Mouse (Mus musculus) Patski (cell line): ENCODE results near the gene Klhl22. TPM values are rescaled to one million over a fixed set of nuclear protein-coding genes. Genes with fewer than 3 reads are reported as not detected.
"Not testable (repeated sequence)": the region's sequence is repeated elsewhere in the genome, so short reads cannot be mapped to it uniquely, and the experiment has no call there.

Experiments
- ATAC-seq: fragments of 100-300 bp; one replicate; pipeline ENCODE4 v1.8.0; 2021
- CTCF ChIA-PET: fragments of 350-600 bp; sonication (Branson Sonifier 250); formaldehyde crosslinking; loops from one replicate; lab custom pipeline; 2022; ENCODE audit warnings: inconsistent platforms; lab: Charles Lee
- POLR2A ChIA-PET: fragments of 350-600 bp; sonication (Branson Sonifier 250); formaldehyde crosslinking; loops from one replicate; lab custom pipeline; 2022; ENCODE audit warnings: antibody characterized with exemption, inconsistent platforms; lab: Charles Lee
- DNase-seq: peaks from one replicate; pipeline ENCODE4 v3.0.0-alpha.2; 2011; ENCODE audit warnings: low read depth, low spot score
- H3K27me3 ChIP-seq: fragments of 371-371 bp; one replicate; pipeline ENCODE4 v1.5.1; 2021
- CTCF ChIP-seq: fragments of 100-300 bp; IDR thresholded peaks from one replicate; pipeline ENCODE4 v1.5.1; 2021
- in situ Hi-C: fragments of 300-500 bp; cut with MboI; formaldehyde crosslinking; loops from 3 replicates; pipeline ENCODE4 v1.11.1; 2018; ENCODE audit warnings: low pct_unique_long_range_greater_than_20kb, mixed read lengths
- polyA plus RNA-seq: library from polyadenylated mRNA; unstranded; gene quantifications from one replicate; pipeline ENCODE4 v1.2.3, GENCODE M21; 2021

The Klhl22 gene
- polyA plus RNA-seq, 1 experiment from 2014 or later: 128 TPM

- in situ Hi-C loops: loop anchor here (5.0 kb wide), 2 partner anchors 40 to 80 kb away; no protein-coding TSS in a partner anchor
- no peaks in the 10 kb centered on the region for H3K27me3 ChIP-seq
- ChIA-PET POLR2A (interaction anchor here (1.0 kb wide), 1 partner anchor 81 kb away, joined by 3 read pairs; no protein-coding TSS in a partner anchor), CTCF (interaction anchor here (0.6 to 2.4 kb wide), 5 partner anchors 29 to 118 kb away, joined by 3 to 16 read pairs (median 3); no protein-coding TSS in a partner anchor)
- TF ChIP-seq CTCF: peak; percentile 75
- DNase-seq: no peak
- ATAC-seq: no peak
Measured at GRCm38 (mm10) chr16:17732021-17732420, 27.4 kb upstream of the Klhl22 start.

GRCm38 (mm10) chr16:17732431-17732830 lies 27.0 kb upstream of the Klhl22 start:
- POLR2A ChIA-PET: interaction anchor here (1.0 kb wide), 1 partner anchor 80 kb away, joined by 3 read pairs; no protein-coding TSS in a partner anchor

DNA sequence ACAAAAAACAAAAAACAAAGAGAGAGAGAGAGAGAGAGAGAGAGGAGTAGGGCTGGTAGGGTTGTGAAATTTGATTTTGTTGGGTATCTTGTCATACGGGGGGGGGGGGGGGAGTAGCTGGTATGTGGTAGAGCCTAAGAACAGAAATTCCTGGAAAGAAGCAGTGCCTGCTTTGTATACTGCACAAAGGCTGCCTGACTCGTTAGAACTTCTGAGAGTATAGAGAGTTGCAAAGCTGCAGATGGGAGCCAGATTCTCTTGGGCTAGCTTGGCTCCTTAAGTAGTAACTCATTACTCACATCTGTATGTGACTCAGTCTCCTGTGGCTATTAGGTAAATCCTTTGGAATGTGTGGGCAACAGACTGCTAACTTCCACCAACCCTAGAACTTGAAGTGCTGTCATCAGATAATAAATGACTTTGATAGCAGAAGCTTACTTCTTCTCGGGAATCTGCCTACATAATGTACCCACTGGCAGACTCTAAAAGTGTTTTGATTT lies 26.5 kb upstream of the Klhl22 start, which contains the start of gene Med15:
Gene Med15 (minus strand): TSS at position 51 of the 500 bp plus-strand sequence.
- peak; percentile 86 for DNase-seq
- no peaks in the 10 kb centered on the region for H3K27me3 ChIP-seq
- TF ChIP-seq CTCF: no peak
- ChIA-PET CTCF (interaction anchor here (0.6 to 3.2 kb wide), 6 partner anchors 10 to 117 kb away, joined by 3 to 16 read pairs (median 5); partner anchors contain the start of gene Klhl22), POLR2A (interaction anchor here (1.0 kb wide), 1 partner anchor 80 kb away, joined by 3 read pairs; no protein-coding TSS in a partner anchor)
- ATAC-seq: peak; percentile 82
- in situ Hi-C loops: loop anchor here (5.0 kb wide), 2 partner anchors 39 to 79 kb away; no protein-coding TSS in a partner anchor

More at GRCm38 (mm10) chr16:17732431-17732830, 27.0 kb upstream of the Klhl22 start:
- in situ Hi-C loops: loop anchor here (5.0 kb wide), 2 partner anchors 40 to 80 kb away; no protein-coding TSS in a partner anchor
- DNase-seq (no peak), ATAC-seq (no peak)
- no peak for TF ChIP-seq CTCF
- CTCF ChIA-PET: interaction anchor here (0.6 to 3.2 kb wide), 7 partner anchors 9 to 118 kb away, joined by 3 to 16 read pairs (median 3); partner anchors contain the start of gene Klhl22
- no peaks in the 10 kb centered on the region for H3K27me3 ChIP-seq

GRCm38 (mm10) chr16:17733646-17734045 lies 25.8 kb upstream of the Klhl22 start:
- DNase-seq (no peak), ATAC-seq (peak; percentile 22)
- CTCF ChIA-PET: interaction anchor here (2.4 to 3.2 kb wide), 2 partner anchors 25 to 79 kb away, joined by 11 to 16 read pairs; partner anchors contain the start of gene Klhl22
- in situ Hi-C loops: loop anchor here (5.0 kb wide), 2 partner anchors 39 to 79 kb away; no protein-coding TSS in a partner anchor
- POLR2A ChIA-PET: no interaction called here
- no peaks in the 10 kb centered on the region for H3K27me3 ChIP-seq
- no peak for TF ChIP-seq CTCF

GRCm38 (mm10) chr16:17734872-17735271 lies 24.5 kb upstream of the Klhl22 start:
- POLR2A ChIA-PET, ATAC-seq, H3K27me3 ChIP-seq, DNase-seq: not testable (repeated sequence)
- in situ Hi-C loops: loop anchor here (5.0 kb wide), 2 partner anchors 37 to 77 kb away; no protein-coding TSS in a partner anchor
- CTCF ChIA-PET: interaction anchor here (1.0 to 3.2 kb wide), 3 partner anchors 10 to 42 kb away, joined by 3 to 11 read pairs (median 4); partner anchors contain the start of gene Klhl22

GRCm38 (mm10) chr16:17736156-17736555 lies 23.3 kb upstream of the Klhl22 start:
- DNase-seq (no peak), ATAC-seq (no peak)
- ChIA-PET POLR2A (interaction anchor here (0.8 kb wide), 1 partner anchor 65 kb away, joined by 3 read pairs; no protein-coding TSS in a partner anchor), CTCF (interaction anchor here (0.7 to 1.4 kb wide), 5 partner anchors 8 to 49 kb away, joined by 3 to 4 read pairs (median 3); no protein-coding TSS in a partner anchor)
- TF ChIP-seq CTCF: no peak
- in situ Hi-C loops: no loop called here
- H3K27me3 ChIP-seq: no peaks in the 10 kb centered on the region

- peak; percentile 47 for ATAC-seq
- no peaks in the 10 kb centered on the region for H3K27me3 ChIP-seq
- no peak for DNase-seq
- ChIA-PET POLR2A (no interaction called here), CTCF (no interaction called here)
- in situ Hi-C loops: no loop called here
- TF ChIP-seq CTCF: no peak
Measured at GRCm38 (mm10) chr16:17740080-17740479, 19.3 kb upstream of the Klhl22 start.

- no peaks in the 10 kb centered on the region for H3K27me3 ChIP-seq
- in situ Hi-C loops: no loop called here
- ChIA-PET CTCF (interaction anchor here (0.9 to 2.0 kb wide), 3 partner anchors 15 to 22 kb away, joined by 3 to 12 read pairs (median 5); partner anchors contain the start of gene Klhl22), POLR2A (no interaction called here)
- peak; percentile 11 for TF ChIP-seq CTCF
- no peak for DNase-seq
- ATAC-seq: no peak
Measured at GRCm38 (mm10) chr16:17742810-17743209, 16.6 kb upstream of the Klhl22 start.

- no peak for ATAC-seq
- CTCF ChIA-PET: interaction anchor here (0.9 to 2.0 kb wide), 3 partner anchors 14 to 21 kb away, joined by 3 to 12 read pairs (median 5); partner anchors contain the start of gene Klhl22
- no peak for DNase-seq
- TF ChIP-seq CTCF: no peak
- H3K27me3 ChIP-seq: no peaks in the 10 kb centered on the region
- in situ Hi-C loops: no loop called here
- POLR2A ChIA-PET: no interaction called here
Measured at GRCm38 (mm10) chr16:17743279-17743678, 16.1 kb upstream of the Klhl22 start.

DNA sequence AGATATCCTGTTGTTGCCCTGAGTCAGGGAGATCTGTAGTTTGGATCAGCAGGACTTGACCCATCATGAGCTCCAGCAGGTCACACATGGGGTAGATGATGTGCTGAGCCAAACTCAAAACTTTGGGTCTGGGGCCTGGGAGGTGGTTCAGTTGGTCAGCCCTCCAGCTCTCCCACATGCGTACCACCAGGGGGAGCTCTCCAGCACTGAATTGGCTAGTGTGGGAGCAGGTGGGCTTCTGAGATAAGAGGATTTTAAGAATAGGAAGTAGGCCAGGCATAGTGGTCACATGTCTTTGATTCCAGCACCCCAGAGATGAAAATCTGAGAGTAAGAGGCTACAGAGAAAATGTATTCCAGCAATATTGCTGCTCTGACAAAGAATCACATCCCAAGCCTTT lies 14.9 kb upstream of the Klhl22 start:
- peak; percentile 60 for TF ChIP-seq CTCF
- in situ Hi-C loops: no loop called here
- ChIA-PET POLR2A (interaction anchor here (1.2 to 1.8 kb wide), 2 partner anchors 15 to 105 kb away, joined by 4 to 6 read pairs; partner anchors contain the start of gene Klhl22), CTCF (interaction anchor here (0.9 to 2.0 kb wide), 4 partner anchors 9 to 65 kb away, joined by 3 to 12 read pairs (median 4); partner anchors contain the start of gene Klhl22)
- ATAC-seq (no peak), DNase-seq (no peak)
- no peaks in the 10 kb centered on the region for H3K27me3 ChIP-seq
